Mouse (Mus musculus) CH12.LX (cell line): ENCODE results near the gene Notum. TPM values are rescaled to one million over a fixed set of nuclear protein-coding genes. Genes with fewer than 3 reads are reported as not detected.

Source experiments
- DNase-seq: peaks from one replicate; pipeline ENCODE4 v3.0.0-alpha.2; 2013; ENCODE audit errors: extremely low read depth
- H3K27ac ChIP-seq: 2 replicates; pipeline ENCODE4 v1.5.1; 2012; ENCODE audit warnings: low read depth, mild to moderate bottlenecking, control low read depth, moderate library complexity; ENCODE audit not compliant: insufficient read depth
- H3K27me3 ChIP-seq: replicated peaks from 2 replicates; pipeline ENCODE3; 2012; ENCODE audit warnings: inconsistent platforms
- H3K36me3 ChIP-seq, 2 experiments: replicated peaks in 1 of 2; 2 replicates each; pipeline versions ENCODE3 to v1.6.1; 2012; ENCODE audit warnings: inconsistent platforms in 1 of 2, low read length in 1 of 2, mild to moderate bottlenecking in 1 of 2, mixed read lengths in 1 of 2, moderate library complexity in 1 of 2; ENCODE audit not compliant: control insufficient read depth in 1 of 2, insufficient read depth in 1 of 2
- H3K4me1 ChIP-seq, 2 experiments: 2 replicates each; pipeline ENCODE4 v1.6.1; 2012; ENCODE audit warnings: inconsistent platforms in 1 of 2, moderate library complexity in 1 of 2; ENCODE audit not compliant: insufficient read depth in 2 of 2, control insufficient read depth in 1 of 2
- H3K4me2 ChIP-seq: 2 replicates; pipeline ENCODE4 v1.6.1; 2012; ENCODE audit warnings: low read depth, mild to moderate bottlenecking, control low read depth; ENCODE audit not compliant: poor library complexity, insufficient read depth, severe bottlenecking
- H3K4me3 ChIP-seq, 3 experiments: fragments of 150-350 bp in 1 of 3; sonication (generic) in 1 of 3; replicated peaks in 1 of 3; 2 replicates each; pipeline versions ENCODE3 to v1.5.1; 2011 to 2012; ENCODE audit warnings: low read depth in 2 of 3, low read length in 2 of 3, mild to moderate bottlenecking in 2 of 3, moderate library complexity in 2 of 3, control low read depth in 1 of 3, improper control_type of control experiment in 1 of 3, inconsistent platforms in 1 of 3, mixed read lengths in 1 of 3; ENCODE audit not compliant: poor library complexity in 1 of 3
- H3K79me2 ChIP-seq: replicated peaks from 2 replicates; pipeline ENCODE4 v1.6.1; 2012; ENCODE audit warnings: mild to moderate bottlenecking, moderate library complexity; ENCODE audit not compliant: control insufficient read depth, poor library complexity, insufficient read depth, severe bottlenecking; ENCODE audit errors: extremely low read depth
- H3K9ac ChIP-seq: 2 replicates; pipeline ENCODE4 v1.6.1; 2012; ENCODE audit warnings: low read depth, mild to moderate bottlenecking, control low read depth, moderate library complexity; ENCODE audit not compliant: insufficient read depth
- H3K9me3 ChIP-seq: replicated peaks from 2 replicates; pipeline ENCODE3; 2012; ENCODE audit warnings: low read length, inconsistent platforms, mixed read lengths
- CHD1 ChIP-seq: IDR thresholded peaks from 2 replicates; pipeline ENCODE4 v1.6.1; 2012; ENCODE audit warnings: low read depth, low read length, improper control_type of control experiment, inconsistent platforms
- CTCF ChIP-seq, 2 experiments: IDR thresholded peaks in 1 of 2; conservative IDR thresholded peaks in 1 of 2; 2 replicates each; pipeline ENCODE4 v1.5.1; 2011 to 2012; ENCODE audit warnings: low read depth in 2 of 2, low read length in 2 of 2, improper control_type of control experiment in 1 of 2, inconsistent platforms in 1 of 2, mild to moderate bottlenecking in 1 of 2, moderate library complexity in 1 of 2
- E2F4 ChIP-seq: IDR thresholded peaks from 2 replicates; pipeline ENCODE4 v1.6.1; 2011; ENCODE audit warnings: low read depth, low read length, improper control_type of control experiment; ENCODE audit not compliant: insufficient replicate concordance
- ELF1 ChIP-seq: IDR thresholded peaks from 2 replicates; pipeline ENCODE4 v1.6.1; 2014; ENCODE audit warnings: low read depth, mild to moderate bottlenecking, inconsistent platforms, low read length, improper control_type of control experiment
- HCFC1 ChIP-seq: IDR thresholded peaks from 2 replicates; pipeline ENCODE4 v1.6.1; 2012; ENCODE audit warnings: low read depth, mild to moderate bottlenecking, inconsistent platforms, low read length, improper control_type of control experiment
- MAZ ChIP-seq: IDR thresholded peaks from 2 replicates; pipeline ENCODE4 v1.6.1; 2012; ENCODE audit warnings: low read depth, mild to moderate bottlenecking, inconsistent platforms, low read length, improper control_type of control experiment, moderate library complexity
- MXI1 ChIP-seq: IDR thresholded peaks from 2 replicates; pipeline ENCODE4 v1.6.1; 2011; ENCODE audit warnings: mild to moderate bottlenecking, low read depth, low read length, improper control_type of control experiment
- NELFE ChIP-seq: IDR thresholded peaks from 2 replicates; pipeline ENCODE4 v1.6.1; 2011; ENCODE audit warnings: low read depth, low read length, improper control_type of control experiment
- POLR2AphosphoS2 ChIP-seq: IDR thresholded peaks from 2 replicates; pipeline ENCODE4 v1.6.1; 2011; ENCODE audit warnings: low read depth, low read length, improper control_type of control experiment
- RCOR1 ChIP-seq: conservative IDR thresholded peaks from 2 replicates; pipeline ENCODE4 v1.6.1; 2012; ENCODE audit warnings: low read depth, mild to moderate bottlenecking, inconsistent platforms, low read length, improper control_type of control experiment
- TBP ChIP-seq: conservative IDR thresholded peaks from 2 replicates; pipeline ENCODE4 v1.6.1; 2011; ENCODE audit warnings: low read depth, low read length, improper control_type of control experiment
- TCF12 ChIP-seq: IDR thresholded peaks from 2 replicates; pipeline ENCODE4 v1.6.1; 2014; ENCODE audit warnings: low read depth, mild to moderate bottlenecking, inconsistent platforms, low read length, improper control_type of control experiment
- USF1 ChIP-seq: IDR thresholded peaks from 2 replicates; pipeline ENCODE4 v1.6.1; 2014; ENCODE audit warnings: low read depth, mild to moderate bottlenecking, inconsistent platforms, low read length, improper control_type of control experiment
- dilution Hi-C: fragments of 300-500 bp; cut with MboI; formaldehyde crosslinking; loops from 2 replicates; pipeline ENCODE4 v1.14.3; 2020; ENCODE audit warnings: low sequenced_read_pairs; ENCODE audit not compliant: extremely low pct_unique_long_range_greater_than_20kb, extremely low pct_ligation_motif_present
- in situ Hi-C: fragments of 300-500 bp; cut with MboI; formaldehyde crosslinking; loops from 3 replicates; pipeline ENCODE4 v1.14.3; 2019; ENCODE audit warnings: low sequenced_read_pairs, low pct_ligation_motif_present, low pct_unique_long_range_greater_than_20kb, mixed read lengths
- polyA plus RNA-seq: library from polyadenylated mRNA; unstranded; fragments of >175 nt; gene quantifications from 2 replicates; pipeline ENCODE4 v1.2.1, GENCODE M21; 2012; ENCODE audit warnings: low read depth; ENCODE audit not compliant: insufficient read length
- total RNA-seq, 2 experiments: library from RNA; depleted of rRNA; stranded (reverse); fragments of 300-350 nt in 1 of 2; fragments of >200 nt in 1 of 2; gene quantifications; 2 replicates each; pipeline ENCODE4 v1.2.3; 2012 to 2014

Notum gene
- total and polyA plus RNA-seq, 3 experiments = not detected

DNA sequence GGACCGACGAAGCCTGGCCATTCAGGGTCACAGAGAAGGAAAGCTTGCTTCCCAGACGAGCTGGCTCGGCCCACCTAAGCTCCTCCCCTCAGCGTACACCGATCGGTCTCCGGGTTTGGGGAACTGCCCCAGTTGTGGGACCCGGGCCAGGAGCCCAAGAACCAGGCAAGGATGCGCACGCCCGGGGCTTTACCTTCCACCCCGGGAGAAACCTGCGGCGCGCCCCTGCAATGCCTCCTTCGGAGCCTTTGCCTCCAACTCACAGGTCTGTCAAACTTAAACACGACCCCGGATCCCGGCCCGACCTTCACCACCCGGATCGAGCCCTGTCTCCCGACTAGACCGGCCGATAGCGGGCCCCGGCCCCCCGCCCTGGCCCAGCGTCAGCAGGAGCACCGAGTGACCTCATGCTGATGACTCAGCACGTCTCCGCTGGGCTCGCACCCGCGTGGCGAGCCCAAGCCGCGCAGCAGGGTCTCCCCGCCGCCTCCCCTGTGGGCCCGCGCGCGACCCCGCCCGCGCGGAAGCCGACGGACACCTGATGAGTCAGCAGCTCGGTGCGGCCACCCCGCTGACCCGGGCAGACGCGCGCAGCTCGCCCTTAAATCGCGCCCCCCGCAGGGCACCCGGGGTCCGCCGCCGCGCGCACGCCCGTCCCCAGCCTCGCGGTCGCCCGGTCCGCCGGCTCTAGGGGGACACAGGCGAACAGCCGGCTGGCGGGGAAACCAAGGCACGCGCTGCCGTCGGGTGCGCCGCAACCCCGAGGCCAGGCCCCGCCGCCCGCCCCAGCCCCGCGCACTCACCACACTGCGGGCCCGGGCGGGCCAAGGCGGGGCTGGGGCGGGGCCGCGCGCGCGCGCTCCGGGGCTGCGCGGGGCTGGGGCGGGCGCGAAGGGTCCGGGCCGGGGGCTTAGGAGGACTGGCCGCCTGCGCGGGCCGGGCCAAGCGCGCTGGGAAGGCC, 28.1 kb downstream of the Notum start (continued):
- TF ChIP-seq TBP = no peak
- TF ChIP-seq POLR2AphosphoS2 = no peak
- TF ChIP-seq HCFC1 = peak; percentile 44
- TF ChIP-seq TCF12 = peak; percentile 48; the same call in 1 of the 2 replicates
- peak; percentile 78 for TF ChIP-seq MXI1
- TF ChIP-seq NELFE = no peak
- TF ChIP-seq CTCF (conservative IDR thresholded peaks at IDR 0.05 in 1 of 2, IDR thresholded peaks at IDR 0.05 in 1 of 2; ENCODE audit: low read depth in 2 of 2, low read length in 2 of 2) = peak in 1 of 2 experiments; percentile 14; a peak in 1 of 4 replicates
- no peak for TF ChIP-seq USF1
- TF ChIP-seq E2F4 = no peak
- TF ChIP-seq ELF1 = no peak
- no peak for TF ChIP-seq MAZ
- no peak for TF ChIP-seq RCOR1

DNA sequence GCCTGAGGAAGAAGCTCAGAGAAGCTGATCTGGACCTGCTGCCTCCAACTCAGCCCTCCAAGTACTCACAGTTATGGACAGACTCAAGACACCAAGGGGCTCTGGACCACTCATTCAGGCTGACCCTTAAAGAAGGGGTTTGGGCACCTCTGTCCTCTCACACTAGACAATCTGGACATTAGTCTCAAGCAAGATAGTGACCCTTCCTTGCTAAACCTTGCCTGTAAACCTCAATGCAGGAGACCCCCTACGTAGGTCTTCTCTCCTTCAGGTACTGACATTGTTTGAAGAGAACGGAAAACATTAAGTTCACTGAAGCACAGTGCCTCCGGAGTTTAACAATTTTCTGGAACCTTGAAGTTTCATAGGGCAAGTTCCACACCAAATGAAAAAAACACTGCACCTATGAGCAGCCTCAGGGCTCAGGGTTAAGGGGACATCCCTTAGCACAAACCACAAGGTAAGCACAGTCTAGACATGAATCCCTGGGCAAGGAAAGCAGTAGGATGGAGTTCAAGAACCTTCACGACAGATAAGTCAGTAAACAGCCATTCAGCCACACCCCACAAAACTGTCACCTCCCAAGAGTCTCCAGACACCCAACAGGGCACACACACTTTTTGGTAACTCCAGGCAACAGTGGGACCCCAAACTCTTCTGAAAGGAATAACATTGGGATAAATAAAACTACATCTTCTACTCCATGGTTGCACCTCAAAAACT, 29.1 kb downstream of the Notum start:
- TF ChIP-seq MAZ (no peak), CHD1 (0 out of 2 replicates have a peak, but pooled peaks have one; percentile 67)
- dilution Hi-C loops (no loop called here), in situ Hi-C loops (no loop called here)
- peak overlapping the region; percentile 74 for H3K27ac ChIP-seq
- H3K9ac ChIP-seq = peak overlapping the region; percentile 96
- peak overlapping the region; percentile 87 for H3K4me2 ChIP-seq
- no peaks in the 10 kb centered on the region for H3K9me3 ChIP-seq
- peaks cover 20 to 29% of the 10 kb centered on the region in 2 experiments for H3K36me3 ChIP-seq
- H3K79me2 ChIP-seq = peaks cover 39% of the 10 kb centered on the region
- H3K4me3 ChIP-seq = peak overlapping the region; percentile 74 to 93 (median 83)
- no peaks in the 10 kb centered on the region for H3K27me3 ChIP-seq
- peaks cover 31 to 54% of the 10 kb centered on the region in 2 experiments for H3K4me1 ChIP-seq
- DNase-seq = no peak
